Mouse (Mus musculus) MEL (cell line): ENCODE measurements around the gene Mtfp1. TPM values are rescaled to one million over a fixed set of nuclear protein-coding genes. Genes with fewer than 3 reads are reported as not detected.

Source experiments
- DNase-seq: peaks from one replicate; pipeline ENCODE4 v3.0.0; 2011; ENCODE audit warnings: low read depth, low spot score
- H3K27ac ChIP-seq: 2 replicates; pipeline ENCODE4 v1.5.1; 2012; ENCODE audit warnings: low read depth, mild to moderate bottlenecking, control low read depth, low read length, moderate library complexity; ENCODE audit not compliant: control insufficient read depth
- H3K27me3 ChIP-seq, 2 experiments: fragments of 150-350 bp in 1 of 2; sonication (generic) in 1 of 2; 2 replicates each; pipeline ENCODE4 v1.6.1; 2012; ENCODE audit warnings: low read length in 2 of 2, mild to moderate bottlenecking in 2 of 2, improper control_type of control experiment in 1 of 2, moderate library complexity in 1 of 2; ENCODE audit not compliant: insufficient read depth in 2 of 2, control insufficient read depth in 1 of 2
- H3K36me3 ChIP-seq, 2 experiments: 2 replicates each; pipeline ENCODE4 v1.6.1; 2012 to 2014; ENCODE audit warnings: low read length in 2 of 2, improper control_type of control experiment in 1 of 2, inconsistent platforms in 1 of 2, mild to moderate bottlenecking in 1 of 2; ENCODE audit not compliant: insufficient read depth in 2 of 2, control insufficient read depth in 1 of 2
- H3K4me1 ChIP-seq, 2 experiments: fragments of 150-350 bp in 1 of 2; sonication (generic) in 1 of 2; 2 replicates each; pipeline ENCODE4 v1.6.1; 2012; ENCODE audit warnings: low read length in 2 of 2, improper control_type of control experiment in 1 of 2, mild to moderate bottlenecking in 1 of 2; ENCODE audit not compliant: insufficient read depth in 2 of 2, control insufficient read depth in 1 of 2
- H3K4me3 ChIP-seq, 2 experiments: fragments of 150-350 bp in 1 of 2; sonication (generic) in 1 of 2; 2 replicates each; pipeline ENCODE4 v1.5.1; 2012; ENCODE audit warnings: low read depth in 2 of 2, low read length in 2 of 2, mild to moderate bottlenecking in 2 of 2, moderate library complexity in 2 of 2, control low read depth in 1 of 2, improper control_type of control experiment in 1 of 2; ENCODE audit not compliant: control insufficient read depth in 1 of 2, insufficient read depth in 1 of 2
- H3K79me2 ChIP-seq: 2 replicates; pipeline ENCODE4 v1.6.1; 2012; ENCODE audit warnings: mild to moderate bottlenecking, low read length, moderate library complexity; ENCODE audit not compliant: control insufficient read depth, poor library complexity, insufficient read depth
- H3K9ac ChIP-seq: 2 replicates; pipeline ENCODE4 v1.6.1; 2012; ENCODE audit warnings: low read depth, mild to moderate bottlenecking, control low read depth, low read length, moderate library complexity; ENCODE audit not compliant: control insufficient read depth, poor library complexity, severe bottlenecking
- H3K9me3 ChIP-seq: fragments of 150-350 bp; sonication (generic); replicated peaks from 2 replicates; pipeline ENCODE4 v1.6.1; 2012; ENCODE audit warnings: mild to moderate bottlenecking, low read length, improper control_type of control experiment, moderate library complexity; ENCODE audit not compliant: insufficient read depth
- BHLHE40 ChIP-seq: IDR thresholded peaks from 2 replicates; pipeline ENCODE4 v1.6.1; 2012; ENCODE audit warnings: low read depth, mild to moderate bottlenecking, inconsistent platforms, low read length, improper control_type of control experiment, borderline replicate concordance
- CTCF ChIP-seq, 3 experiments: IDR thresholded peaks in 2 of 3; conservative IDR thresholded peaks in 1 of 3; 2 replicates each; pipeline ENCODE4 v1.5.1; 2011 to 2012; ENCODE audit warnings: low read length in 3 of 3, low read depth in 2 of 3, mild to moderate bottlenecking in 2 of 3, improper control_type of control experiment in 1 of 3, inconsistent platforms in 1 of 3, mixed read lengths in 1 of 3, moderate library complexity in 1 of 3; ENCODE audit not compliant: control insufficient read depth in 1 of 3, insufficient read depth in 1 of 3, poor library complexity in 1 of 3, severe bottlenecking in 1 of 3
- E2F4 ChIP-seq: IDR thresholded peaks from 2 replicates; pipeline ENCODE4 v1.6.1; 2011; ENCODE audit warnings: low read depth, low read length, improper control_type of control experiment, borderline replicate concordance
- ELF1 ChIP-seq: IDR thresholded peaks from 2 replicates; pipeline ENCODE4 v1.6.1; 2014; ENCODE audit warnings: low read depth, mild to moderate bottlenecking, inconsistent platforms, low read length, improper control_type of control experiment, moderate library complexity
- EP300 ChIP-seq, 2 experiments: IDR thresholded peaks; 2 replicates each; pipeline ENCODE4 v1.6.1; 2011; ENCODE audit warnings: improper control_type of control experiment in 2 of 2, low read length in 2 of 2, low read depth in 1 of 2, mild to moderate bottlenecking in 1 of 2
- ETS1 ChIP-seq: IDR thresholded peaks from 2 replicates; pipeline ENCODE4 v1.6.1; 2012; ENCODE audit warnings: low read depth, mild to moderate bottlenecking, inconsistent platforms, low read length, improper control_type of control experiment, moderate library complexity
- GABPA ChIP-seq: IDR thresholded peaks from 2 replicates; pipeline ENCODE4 v1.6.1; 2012; ENCODE audit warnings: low read depth, mild to moderate bottlenecking, inconsistent platforms, low read length, improper control_type of control experiment, moderate library complexity
- GATA1 ChIP-seq: IDR thresholded peaks from 2 replicates; pipeline ENCODE4 v1.6.1; 2011; ENCODE audit warnings: low read depth, low read length, improper control_type of control experiment
- HCFC1 ChIP-seq: IDR thresholded peaks from 2 replicates; pipeline ENCODE4 v1.6.1; 2012; ENCODE audit warnings: low read depth, mild to moderate bottlenecking, inconsistent platforms, low read length, improper control_type of control experiment, moderate library complexity
- KAT2A ChIP-seq: conservative IDR thresholded peaks from 2 replicates; pipeline ENCODE4 v1.6.1; 2012; ENCODE audit warnings: low read depth, low read length, improper control_type of control experiment, inconsistent platforms
- MAFK ChIP-seq: IDR thresholded peaks from 2 replicates; pipeline ENCODE4 v1.6.1; 2011; ENCODE audit warnings: low read depth, mild to moderate bottlenecking, low read length, improper control_type of control experiment, borderline replicate concordance
- MAX ChIP-seq: IDR thresholded peaks from 2 replicates; pipeline ENCODE4 v1.6.1; 2011; ENCODE audit warnings: low read length, improper control_type of control experiment
- MAZ ChIP-seq: IDR thresholded peaks from 2 replicates; pipeline ENCODE4 v1.6.1; 2012; ENCODE audit warnings: low read depth, mild to moderate bottlenecking, inconsistent platforms, low read length, improper control_type of control experiment
- MXI1 ChIP-seq: IDR thresholded peaks from 2 replicates; pipeline ENCODE4 v1.6.1; 2011; ENCODE audit warnings: mild to moderate bottlenecking, low read depth, low read length, improper control_type of control experiment
- NRF1 ChIP-seq: IDR thresholded peaks from 2 replicates; pipeline ENCODE4 v1.6.1; 2014; ENCODE audit warnings: low read depth, mild to moderate bottlenecking, inconsistent platforms, low read length, improper control_type of control experiment, moderate library complexity; ENCODE audit not compliant: poor library complexity, insufficient read depth, severe bottlenecking
- POLR2A ChIP-seq, 2 experiments: IDR thresholded peaks; 2 replicates each; pipeline ENCODE4 v1.6.1; 2011 to 2012; ENCODE audit warnings: low read length in 2 of 2, mild to moderate bottlenecking in 2 of 2, control low read depth in 1 of 2, improper control_type of control experiment in 1 of 2, low read depth in 1 of 2, moderate library complexity in 1 of 2; ENCODE audit not compliant: control insufficient read depth in 1 of 2, insufficient read depth in 1 of 2, poor library complexity in 1 of 2
- POLR2AphosphoS5 ChIP-seq: IDR thresholded peaks from 2 replicates; pipeline ENCODE4 v1.6.1; 2012; ENCODE audit warnings: low read depth, borderline replicate concordance, mild to moderate bottlenecking, inconsistent platforms, low read length, moderate library complexity, mixed read lengths
- RAD21 ChIP-seq: IDR thresholded peaks from 2 replicates; pipeline ENCODE4 v1.6.1; 2011; ENCODE audit warnings: mild to moderate bottlenecking, low read depth, low read length, improper control_type of control experiment
- RCOR1 ChIP-seq: IDR thresholded peaks from 2 replicates; pipeline ENCODE4 v1.6.1; 2012; ENCODE audit warnings: low read depth, mild to moderate bottlenecking, inconsistent platforms, low read length, improper control_type of control experiment
- SIN3A ChIP-seq: IDR thresholded peaks from 2 replicates; pipeline ENCODE4 v1.6.1; 2012; ENCODE audit warnings: low read length, improper control_type of control experiment, inconsistent platforms
- SMC3 ChIP-seq: IDR thresholded peaks from 2 replicates; pipeline ENCODE4 v1.6.1; 2011; ENCODE audit warnings: low read depth, low read length, improper control_type of control experiment
- TAL1 ChIP-seq: IDR thresholded peaks from 2 replicates; pipeline ENCODE4 v1.6.1; 2012; ENCODE audit warnings: mild to moderate bottlenecking, inconsistent platforms, low read length, moderate library complexity, mixed read lengths
- TBP ChIP-seq: IDR thresholded peaks from 2 replicates; pipeline ENCODE4 v1.8.0; 2011; ENCODE audit warnings: low read depth, low read length, improper control_type of control experiment
- TCF12 ChIP-seq: IDR thresholded peaks from 2 replicates; pipeline ENCODE4 v1.6.1; 2014; ENCODE audit warnings: low read depth, mild to moderate bottlenecking, inconsistent platforms, low read length, improper control_type of control experiment, moderate library complexity
- UBTF ChIP-seq: IDR thresholded peaks from 2 replicates; pipeline ENCODE4 v1.6.1; 2012; ENCODE audit warnings: low read depth, mild to moderate bottlenecking, inconsistent platforms, low read length, improper control_type of control experiment, moderate library complexity, borderline replicate concordance; ENCODE audit not compliant: insufficient read depth
- USF1 ChIP-seq: IDR thresholded peaks from 2 replicates; pipeline ENCODE4 v1.6.1; 2014; ENCODE audit warnings: low read depth, mild to moderate bottlenecking, inconsistent platforms, low read length, improper control_type of control experiment, moderate library complexity
- USF2 ChIP-seq, 2 experiments: IDR thresholded peaks; 2 replicates each; pipeline ENCODE4 v1.6.1; 2011 to 2012; ENCODE audit warnings: improper control_type of control experiment in 2 of 2, low read length in 2 of 2, borderline replicate concordance in 1 of 2, inconsistent platforms in 1 of 2, low read depth in 1 of 2, mild to moderate bottlenecking in 1 of 2; ENCODE audit not compliant: insufficient read depth in 1 of 2
- ZC3H11A ChIP-seq: IDR thresholded peaks from 2 replicates; pipeline ENCODE4 v1.6.1; 2012; ENCODE audit warnings: low read depth, mild to moderate bottlenecking, inconsistent platforms, low read length, improper control_type of control experiment
- ZKSCAN1 ChIP-seq: IDR thresholded peaks from 2 replicates; pipeline ENCODE4 v1.6.1; 2012; ENCODE audit warnings: low read depth, mild to moderate bottlenecking, inconsistent platforms, low read length, improper control_type of control experiment, moderate library complexity
- ZMIZ1 ChIP-seq: IDR thresholded peaks from 2 replicates; pipeline ENCODE4 v1.6.1; 2012; ENCODE audit warnings: low read depth, mild to moderate bottlenecking, inconsistent platforms, low read length, improper control_type of control experiment, moderate library complexity
- ZNF384 ChIP-seq: IDR thresholded peaks from 2 replicates; pipeline ENCODE4 v1.6.1; 2012; ENCODE audit warnings: low read depth, mild to moderate bottlenecking, inconsistent platforms, low read length, improper control_type of control experiment
- polyA plus RNA-seq, 2 experiments: library from polyadenylated mRNA; stranded (reverse) in 1 of 2; unstranded in 1 of 2; fragments of >175 nt in 1 of 2; fragments of >200 nt in 1 of 2; gene quantifications; 2 replicates each; pipeline versions ENCODE4 v1.2.1 to v1.2.4; 2012; ENCODE audit warnings: low replicate concordance in 2 of 2, low read depth in 1 of 2; ENCODE audit not compliant: insufficient read length in 2 of 2, insufficient read depth in 1 of 2, missing spikeins in 1 of 2
- total RNA-seq: library from RNA; depleted of rRNA; stranded (reverse); fragments of 300-350 nt; gene quantifications from 2 replicates; pipeline ENCODE4 v1.2.3, GENCODE M21; 2012

Gene Mtfp1
- total and polyA plus RNA-seq, 3 experiments, result 70.5 to 84.8 TPM; not detected in 1

- Histone ChIP-seq H3K36me3 (no peaks in the 10 kb centered on the region), H3K4me1 (no peaks in the 10 kb centered on the region), H3K9ac (no peak overlapping the region), H3K27me3 (no peaks in the 10 kb centered on the region), H3K79me2 (no peaks in the 10 kb centered on the region), H3K9me3 (no peaks in the 10 kb centered on the region), H3K27ac (no peak overlapping the region), H3K4me3 (no peak overlapping the region)
- peak; percentile 88 for DNase-seq
- no peak for TF ChIP-seq BHLHE40
- no peak for TF ChIP-seq MAFK
- no peak for TF ChIP-seq E2F4
- TF ChIP-seq SIN3A, result no peak
- no peak for TF ChIP-seq MAZ
- peak; percentile 92 for TF ChIP-seq SMC3
- no peak for TF ChIP-seq TAL1
- no peak for TF ChIP-seq ZMIZ1
- no peak for TF ChIP-seq POLR2A (IDR thresholded peaks at IDR 0.05; ENCODE audit: control insufficient read depth in 1 of 2, insufficient read depth in 1 of 2, low read depth in 1 of 2, low read length in 2 of 2, poor library complexity in 1 of 2)
- TF ChIP-seq GABPA, result no peak
- no peak for TF ChIP-seq TCF12
- TF ChIP-seq RAD21, result peak; percentile 79
- TF ChIP-seq EP300 (IDR thresholded peaks at IDR 0.05; ENCODE audit: low read depth in 1 of 2, low read length in 2 of 2), result no peak
- TF ChIP-seq ETS1, result no peak
- peak; percentile 94 to 98 (median 97) for TF ChIP-seq CTCF (IDR thresholded peaks at IDR 0.05 in 2 of 3, conservative IDR thresholded peaks at IDR 0.05 in 1 of 3; ENCODE audit: control insufficient read depth in 1 of 3, insufficient read depth in 1 of 3, low read depth in 2 of 3, low read length in 3 of 3, poor library complexity in 1 of 3, severe bottlenecking in 1 of 3)
- no peak for TF ChIP-seq HCFC1
- TF ChIP-seq POLR2AphosphoS5, result no peak
- TF ChIP-seq ZC3H11A, result peak; percentile 48; the same call in 1 of the 2 replicates
- TF ChIP-seq MAX, result no peak
- no peak for TF ChIP-seq TBP
- no peak for TF ChIP-seq ZKSCAN1
- no peak for TF ChIP-seq NRF1
- TF ChIP-seq USF1, result no peak
- no peak for TF ChIP-seq GATA1
- TF ChIP-seq UBTF, result no peak
- no peak for TF ChIP-seq RCOR1
- peak; percentile 75 for TF ChIP-seq ELF1
- no peak for TF ChIP-seq USF2 (IDR thresholded peaks at IDR 0.05; ENCODE audit: borderline replicate concordance in 1 of 2, insufficient read depth in 1 of 2, low read depth in 1 of 2, low read length in 2 of 2)
- TF ChIP-seq KAT2A, result no peak
- TF ChIP-seq MXI1, result no peak
- TF ChIP-seq ZNF384, result no peak
Observed at GRCm38 (mm10) chr11:4080219-4080618, 15.0 kb downstream of the Mtfp1 start.
